Mouse (Mus musculus) cerebellum, postnatal 14 days (tissue): ENCODE measurements around the gene Stk39.

Source experiments
- DNase-seq, 2 experiments: peaks; one replicate each; pipeline ENCODE4 v3.0.0; 2021; ENCODE audit warnings: mixed read lengths in 2 of 2

Stk39 gene

GRCm38 (mm10) chr2:68471759-68472550 is at the start of gene Stk39:
Gene Stk39, minus strand, starts transcription at chr2:68472268.
- peak; percentile 80 to 83 for DNase-seq

GRCm38 (mm10) chr2:68515409-68515808 is 43.3 kb upstream of the Stk39 start:
- DNase-seq, result no peak

GRCm38 (mm10) chr2:68503202-68503601 is 31.1 kb upstream of the Stk39 start:
- no peak for DNase-seq

GRCm38 (mm10) chr2:68502734-68503133 is 30.7 kb upstream of the Stk39 start:
- DNase-seq, result no peak

- no peak for DNase-seq
These were observed 30.2 kb upstream of the Stk39 start for GRCm38 (mm10) chr2:68502236-68502635.

- no peak for DNase-seq
These were observed 14.2 kb upstream of the Stk39 start for GRCm38 (mm10) chr2:68486275-68486674.

GRCm38 (mm10) chr2:68485141-68485540 is 13.1 kb upstream of the Stk39 start:
- no peak for DNase-seq

GRCm38 (mm10) chr2:68482896-68483295 is 10.8 kb upstream of the Stk39 start:
- DNase-seq, result no peak

- DNase-seq, result peak; percentile 87 to 93
These were observed 7.8 kb upstream of the Stk39 start for GRCm38 (mm10) chr2:68479823-68480222.

GRCm38 (mm10) chr2:68472921-68473320 is 853 bp upstream of the Stk39 start:
- no peak for DNase-seq

- no peak for DNase-seq
These were observed 463 bp upstream of the Stk39 start for GRCm38 (mm10) chr2:68472551-68472910.

- peak; percentile 71 to 82 for DNase-seq
These were observed 943 bp downstream of the Stk39 start for GRCm38 (mm10) chr2:68470891-68471758.

- no peak for DNase-seq
These were observed 2.6 kb downstream of the Stk39 start for GRCm38 (mm10) chr2:68469491-68469890.

- DNase-seq, result no peak
These were observed 3.4 kb downstream of the Stk39 start for GRCm38 (mm10) chr2:68468698-68469097.

GRCm38 (mm10) chr2:68468259-68468658 is 3.8 kb downstream of the Stk39 start:
- no peak for DNase-seq

GRCm38 (mm10) chr2:68467085-68467978 is 4.7 kb downstream of the Stk39 start:
- DNase-seq, result no peak

GRCm38 (mm10) chr2:68466124-68467070 is 5.7 kb downstream of the Stk39 start:
- peak; percentile 95 for DNase-seq

- peak; percentile 13 to 28 for DNase-seq
These were observed 6.6 kb downstream of the Stk39 start for GRCm38 (mm10) chr2:68465266-68466123.

- DNase-seq, result no peak
These were observed 7.6 kb downstream of the Stk39 start for GRCm38 (mm10) chr2:68464456-68464855.

- no peak for DNase-seq
These were observed 8.3 kb downstream of the Stk39 start for GRCm38 (mm10) chr2:68463801-68464200.

- DNase-seq, result peak in 1 of 2 experiments; percentile 44
These were observed 14.0 kb downstream of the Stk39 start for GRCm38 (mm10) chr2:68458115-68458514.
